Mouse (Mus musculus) embryonic facial prominence, embryonic 14.5 days (tissue): ENCODE data around the gene Tead1. TPM values are rescaled to one million over a fixed set of nuclear protein-coding genes. Genes with fewer than 3 reads are reported as not detected.

Experiments used
- ATAC-seq: fragments of 200-750 bp; cut with Nextera tagmentation; 2 replicates; pipeline ENCODE4 v1.8.0; 2017; ENCODE audit warnings: low read depth, moderate number of reproducible peaks, moderate TSS enrichment
- DNase-seq: peaks from one replicate; pipeline ENCODE4 v3.0.0-alpha.2; 2015; ENCODE audit warnings: low spot score
- H3K27ac ChIP-seq: fragments of 300-500 bp; sonication (generic); replicated peaks from 2 replicates; pipeline ENCODE4 v1.5.1; 2014; ENCODE audit warnings: low read depth, mild to moderate bottlenecking, low read length, moderate library complexity
- H3K27me3 ChIP-seq: fragments of 300-500 bp; sonication (generic); replicated peaks from 2 replicates; pipeline ENCODE4 v1.6.1; 2014; ENCODE audit warnings: low read length; ENCODE audit not compliant: control insufficient read depth, insufficient read depth
- H3K36me3 ChIP-seq: fragments of 300-500 bp; sonication (generic); 2 replicates; pipeline ENCODE4 v1.6.1; 2014; ENCODE audit warnings: low read length, mixed read lengths; ENCODE audit not compliant: control insufficient read depth, insufficient read depth
- H3K4me1 ChIP-seq: fragments of 300-500 bp; sonication (generic); 2 replicates; pipeline ENCODE4 v1.6.1; 2014; ENCODE audit warnings: antibody characterized with exemption, low read length; ENCODE audit not compliant: control insufficient read depth, insufficient read depth
- H3K4me2 ChIP-seq: fragments of 300-500 bp; sonication (generic); 2 replicates; pipeline ENCODE4 v1.6.1; 2014; ENCODE audit warnings: low read depth, mild to moderate bottlenecking, low read length, moderate library complexity, mixed read lengths
- H3K4me3 ChIP-seq: fragments of 300-500 bp; sonication (generic); 2 replicates; pipeline ENCODE4 v1.5.1; 2014; ENCODE audit warnings: low read depth, mild to moderate bottlenecking, low read length
- H3K9ac ChIP-seq: fragments of 300-500 bp; sonication (generic); 2 replicates; pipeline ENCODE4 v1.6.1; 2014; ENCODE audit warnings: low read depth, mild to moderate bottlenecking, low read length, moderate library complexity, mixed read lengths
- H3K9me3 ChIP-seq: fragments of 300-500 bp; sonication (generic); 2 replicates; pipeline ENCODE4 v1.6.1; 2016; ENCODE audit warnings: low read length; ENCODE audit not compliant: control insufficient read depth
- WGBS: fragments of 180-500 bp; shearing (Covaris S2); extraction: QIAGEN DNeasy Blood & Tissue Kit; methylation state at CpG from one replicate; pipeline ENCODE4 v1.1.7; 2014; 5-methylcytosine and 5-hydroxymethylcytosine counted together
- polyA plus RNA-seq: library from polyadenylated mRNA; unstranded; fragments of >200 nt; fragmentation: Nextera tagmentation; extraction: Ambion mirVana; gene quantifications from 2 replicates; pipeline ENCODE4 v1.2.1, GENCODE M21; 2014

The Tead1 gene
- polyA plus RNA-seq, 1 experiment from 2014 or later: 18.2 TPM

- H3K4me2 ChIP-seq: no peak overlapping the region
- no peak overlapping the region for H3K27ac ChIP-seq
- H3K9ac ChIP-seq: no peak overlapping the region
- WGBS: 85% methylated on average over 6 of the region's 6 CpGs
- H3K9me3 ChIP-seq: no peaks in the 10 kb centered on the region
- no peak overlapping the region for H3K4me3 ChIP-seq
- no peaks in the 10 kb centered on the region for H3K27me3 ChIP-seq
- H3K36me3 ChIP-seq: peaks cover 56% of the 10 kb centered on the region
- peaks cover 15% of the 10 kb centered on the region for H3K4me1 ChIP-seq
- ATAC-seq: no peak
- DNase-seq: no peak
Measured at GRCm38 (mm10) chr7:112859887-112860286, 180.8 kb downstream of the Tead1 start.

GRCm38 (mm10) chr7:112862086-112862485, 183.0 kb downstream of the Tead1 start:
- Histone ChIP-seq H3K4me2 (no peak overlapping the region), H3K36me3 (peaks cover 64% of the 10 kb centered on the region), H3K27ac (no peak overlapping the region), H3K9me3 (no peaks in the 10 kb centered on the region), H3K9ac (no peak overlapping the region), H3K27me3 (no peaks in the 10 kb centered on the region), H3K4me1 (no peaks in the 10 kb centered on the region), H3K4me3 (no peak overlapping the region)
- no peak for DNase-seq
- ATAC-seq: no peak
- 63% methylated on average over 5 of the region's 5 CpGs for WGBS

GRCm38 (mm10) chr7:112864188-112864587, 185.1 kb downstream of the Tead1 start:
- WGBS: 79% methylated on average over 8 of the region's 8 CpGs
- Histone ChIP-seq H3K9me3 (no peaks in the 10 kb centered on the region), H3K4me3 (no peak overlapping the region), H3K27ac (no peak overlapping the region), H3K9ac (no peak overlapping the region), H3K27me3 (no peaks in the 10 kb centered on the region), H3K4me1 (peaks cover 6% of the 10 kb centered on the region), H3K4me2 (no peak overlapping the region), H3K36me3 (peaks cover 48% of the 10 kb centered on the region)
- ATAC-seq (no peak), DNase-seq (no peak)

- H3K9me3 ChIP-seq: no peaks in the 10 kb centered on the region
- no peak overlapping the region for H3K9ac ChIP-seq
- no peak overlapping the region for H3K27ac ChIP-seq
- H3K4me1 ChIP-seq: peaks cover 6% of the 10 kb centered on the region
- no peak overlapping the region for H3K4me3 ChIP-seq
- H3K27me3 ChIP-seq: no peaks in the 10 kb centered on the region
- no peak overlapping the region for H3K4me2 ChIP-seq
- WGBS: 13% methylated on average over 2 of the region's 2 CpGs
- H3K36me3 ChIP-seq: peaks cover 48% of the 10 kb centered on the region
- DNase-seq (peak; percentile 65), ATAC-seq (peak; percentile 47; the same call in 1 of the 2 replicates)
Measured at GRCm38 (mm10) chr7:112865739-112866138, 186.6 kb downstream of the Tead1 start.

- no peaks in the 10 kb centered on the region for H3K9me3 ChIP-seq
- ATAC-seq (no peak), DNase-seq (no peak)
- no peak overlapping the region for H3K4me3 ChIP-seq
- no peak overlapping the region for H3K4me2 ChIP-seq
- WGBS: 30% methylated on average over 8 of the region's 8 CpGs
- H3K27me3 ChIP-seq: no peaks in the 10 kb centered on the region
- peak overlapping the region; percentile 9 for H3K27ac ChIP-seq
- H3K4me1 ChIP-seq: peaks cover 6% of the 10 kb centered on the region
- no peak overlapping the region for H3K9ac ChIP-seq
- peaks cover 23% of the 10 kb centered on the region; the same call in 1 of the 2 replicates for H3K36me3 ChIP-seq
Measured at GRCm38 (mm10) chr7:112868551-112869465, 189.7 kb downstream of the Tead1 start.

- Histone ChIP-seq H3K4me3 (no peak overlapping the region), H3K9me3 (no peaks in the 10 kb centered on the region), H3K27ac (no peak overlapping the region), H3K36me3 (peaks cover 29% of the 10 kb centered on the region), H3K27me3 (no peaks in the 10 kb centered on the region), H3K9ac (no peak overlapping the region), H3K4me1 (peaks cover 6% of the 10 kb centered on the region), H3K4me2 (no peak overlapping the region)
- DNase-seq (no peak), ATAC-seq (no peak)
- WGBS: 75% methylated on average over 7 of the region's 7 CpGs
Measured at GRCm38 (mm10) chr7:112871752-112872151, 192.6 kb downstream of the Tead1 start.

GRCm38 (mm10) chr7:112872435-112873196, 193.5 kb downstream of the Tead1 start:
- DNase-seq: no peak
- peaks cover 6% of the 10 kb centered on the region for H3K4me1 ChIP-seq
- no peaks in the 10 kb centered on the region for H3K9me3 ChIP-seq
- H3K36me3 ChIP-seq: peaks cover 33% of the 10 kb centered on the region
- ATAC-seq: no peak
- no peak overlapping the region for H3K9ac ChIP-seq
- WGBS: 65% methylated on average over 9 of the region's 9 CpGs
- no peak overlapping the region for H3K4me2 ChIP-seq
- no peaks in the 10 kb centered on the region for H3K27me3 ChIP-seq
- H3K27ac ChIP-seq: no peak overlapping the region
- no peak overlapping the region for H3K4me3 ChIP-seq

GRCm38 (mm10) chr7:112876128-112876527, 197.0 kb downstream of the Tead1 start:
- Histone ChIP-seq H3K36me3 (peaks cover 46% of the 10 kb centered on the region), H3K9ac (no peak overlapping the region), H3K4me1 (no peaks in the 10 kb centered on the region), H3K9me3 (no peaks in the 10 kb centered on the region), H3K4me3 (no peak overlapping the region), H3K4me2 (no peak overlapping the region), H3K27me3 (no peaks in the 10 kb centered on the region), H3K27ac (no peak overlapping the region)
- 87% methylated on average over 10 of the region's 10 CpGs for WGBS
- ATAC-seq (no peak), DNase-seq (no peak)
